Mouse (Mus musculus) cerebellum, adult 11 months (tissue): ENCODE results near the gene C1qtnf5.

Source experiments
- DNase-seq: peaks from one replicate; pipeline ENCODE4 v3.0.0; 2022

C1qtnf5 gene

GRCm38 (mm10) chr9:44133287-44133686, 26.2 kb downstream of the C1qtnf5 start:
- DNase-seq: no peak

- peak; percentile 86 for DNase-seq
Measured at GRCm38 (mm10) chr9:44134101-44134850, 27.2 kb downstream of the C1qtnf5 start, which contains the start of gene Mcam. Mcam (plus strand) TSS chr9:44134469.

GRCm38 (mm10) chr9:44134851-44135730, 28.0 kb downstream of the C1qtnf5 start:
- peak; percentile 75 for DNase-seq

- DNase-seq: no peak
Measured at GRCm38 (mm10) chr9:44135731-44136411, 28.8 kb downstream of the C1qtnf5 start.

- no peak for DNase-seq
Measured at GRCm38 (mm10) chr9:44137846-44138245, 30.8 kb downstream of the C1qtnf5 start.

- no peak for DNase-seq
Measured at GRCm38 (mm10) chr9:44141951-44142350, 34.9 kb downstream of the C1qtnf5 start.

- DNase-seq: no peak
Measured at GRCm38 (mm10) chr9:44143421-44143820, 36.4 kb downstream of the C1qtnf5 start.

GRCm38 (mm10) chr9:44144023-44144717, 37.1 kb downstream of the C1qtnf5 start:
- DNase-seq: peak; percentile 52

- peak; percentile 61 for DNase-seq
Measured at GRCm38 (mm10) chr9:44144718-44145060, 37.6 kb downstream of the C1qtnf5 start.

- DNase-seq: no peak
Measured at GRCm38 (mm10) chr9:44147290-44147689, 40.2 kb downstream of the C1qtnf5 start.
